Mouse (Mus musculus) granulocyte monocyte progenitor cell, adult 5-6 weeks (primary cell): Measurements from ENCODE around the gene Hist1h3i. TPM values are rescaled to one million over a fixed set of nuclear protein-coding genes. Genes with fewer than 3 reads are reported as not detected.
A peak's percentile ranks its signal among the peaks of the same experiment; 100 is the strongest.
"Not testable (repeated sequence)": the region's sequence is repeated elsewhere in the genome, so short reads cannot be mapped to it uniquely, and the experiment has no call there.

Experiments used
- ATAC-seq: replicated peaks from 2 replicates; pipeline ENCODE4 v1.8.0; 2016; ENCODE audit warnings: mild to moderate bottlenecking, moderate TSS enrichment, inconsistent platforms; ENCODE audit not compliant: poor library complexity, severe bottlenecking
- total RNA-seq, 2 experiments: library from RNA; stranded (forward) in 1 of 2; stranded (reverse) in 1 of 2; fragments of 200-712, 200-1000 nt in 1 of 2; fragments of >200 nt in 1 of 2; fragmentation: Nextera tagmentation in 1 of 2; gene quantifications; 2 replicates each; pipeline ENCODE4 v1.2.3; 2014 to 2017

Gene Hist1h3i
- total RNA-seq, 2 experiments from 2014 or later: 73.1 to 268 TPM

- no peak for ATAC-seq
These were observed 578 bp upstream of the Hist1h3i start for GRCm38 (mm10) chr13:21783734-21784161.

- not testable (repeated sequence) for ATAC-seq
These were observed 562 bp downstream of the Hist1h3i start for GRCm38 (mm10) chr13:21782361-21783254.

GRCm38 (mm10) chr13:21781639-21782038, 1.5 kb downstream of the Hist1h3i start:
- ATAC-seq: no peak

- no peak for ATAC-seq
These were observed 2.1 kb downstream of the Hist1h3i start for GRCm38 (mm10) chr13:21781021-21781555.

- peak; percentile 51 for ATAC-seq
These were observed 3.1 kb downstream of the Hist1h3i start, which contains the start of gene Hist1h1b for GRCm38 (mm10) chr13:21779767-21780731. Gene Hist1h1b (minus strand): TSS chr13:21780625.

GRCm38 (mm10) chr13:21778814-21779766, 4.1 kb downstream of the Hist1h3i start:
- ATAC-seq: peak; percentile 61

- ATAC-seq: no peak
These were observed 27.5 kb downstream of the Hist1h3i start for GRCm38 (mm10) chr13:21755707-21756106.

- ATAC-seq: peak; percentile 21
These were observed 28.7 kb downstream of the Hist1h3i start for GRCm38 (mm10) chr13:21754294-21755001.

- ATAC-seq: peak; percentile 78
These were observed 29.5 kb downstream of the Hist1h3i start, which contains the start of the genes Hist1h2ak and Hist1h2bn for GRCm38 (mm10) chr13:21753524-21754285. Gene Hist1h2ak (minus strand): TSS chr13:21753827. Gene Hist1h2bn (plus strand): TSS chr13:21754123.

- peak; percentile 25; the same call in 1 of the 2 replicates for ATAC-seq
These were observed 30.1 kb downstream of the Hist1h3i start for GRCm38 (mm10) chr13:21753051-21753523.

GRCm38 (mm10) chr13:21752356-21752755, 30.8 kb downstream of the Hist1h3i start:
- no peak for ATAC-seq

- no peak for ATAC-seq
These were observed 31.3 kb downstream of the Hist1h3i start for GRCm38 (mm10) chr13:21751827-21752226.

GRCm38 (mm10) chr13:21751417-21751816, 31.8 kb downstream of the Hist1h3i start:
- ATAC-seq: no peak

GRCm38 (mm10) chr13:21750159-21751017, 32.8 kb downstream of the Hist1h3i start, which contains the start of gene Hist1h4k:
Gene Hist1h4k (minus strand): TSS chr13:21750505.
- peak; percentile 62 for ATAC-seq

- ATAC-seq: no peak
These were observed 33.6 kb downstream of the Hist1h3i start for GRCm38 (mm10) chr13:21749387-21750158.

GRCm38 (mm10) chr13:21745006-21745405, 38.2 kb downstream of the Hist1h3i start:
- ATAC-seq: no peak
